ENCODE assay signal across 15 mouse cellular contexts in genomic region chr3:123337853-123338252, GRCm38 (mm10).
"Had no signal": no experiment of that assay in that cellular context is flagged by ENCODE, and none has a peak within 500 bp of the region (broad histone marks: within the 10 kb centered on the region; RNA-seq: fewer than 3 reads in every experiment).

No protein-coding gene starts in this region.

- H3K27me3 ChIP-seq: hindbrain, embryonic 15.5 days; neural tube, embryonic 13.5 days had no signal

- H3K9ac ChIP-seq: hindbrain, embryonic 15.5 days; lung, embryonic 14.5 days; neural tube, embryonic 13.5 days had no signal

- H3K36me3 ChIP-seq: hindbrain, embryonic 15.5 days; limb, embryonic 10.5 days; midbrain, embryonic 10.5 days; neural tube, embryonic 13.5 days had no signal

- DNase-seq: kidney, adult 9 months; kidney, postnatal 36 days; lung, postnatal 10 days; lung, postnatal 4 days; midbrain, embryonic 14.5 days; right cerebral cortex, postnatal 14 days; thymus, adult 2 months; thymus, postnatal 4 days had no signal

- H3K4me2 ChIP-seq: hindbrain, embryonic 15.5 days; liver, embryonic 11.5 days; lung, embryonic 14.5 days; neural tube, embryonic 13.5 days had no signal

- H3K27ac ChIP-seq: hindbrain, embryonic 15.5 days; layer of hippocampus, adult 2 months; limb, embryonic 10.5 days; midbrain, embryonic 10.5 days; neural tube, embryonic 13.5 days had no signal

- H3K4me3 ChIP-seq: hindbrain, embryonic 15.5 days; layer of hippocampus, adult 2 months; limb, embryonic 10.5 days; midbrain, embryonic 10.5 days; neural tube, embryonic 13.5 days had no signal

- H3K9me3 ChIP-seq: hindbrain, embryonic 15.5 days; limb, embryonic 10.5 days; midbrain, embryonic 10.5 days; neural tube, embryonic 13.5 days had no signal

- H3K4me1 ChIP-seq: hindbrain, embryonic 15.5 days; midbrain, embryonic 10.5 days had no signal
